Mouse (Mus musculus) hindbrain, postnatal 0 days (tissue): ENCODE measurements around the gene Tpgs1. TPM values are rescaled to one million over a fixed set of nuclear protein-coding genes. Genes with fewer than 3 reads are reported as not detected.

Experiments used
- ATAC-seq: fragments of 200-750 bp; cut with Nextera tagmentation; 2 replicates; pipeline ENCODE4 v1.8.0; 2017; ENCODE audit warnings: mild to moderate bottlenecking, moderate TSS enrichment, moderate library complexity
- DNase-seq: peaks from one replicate; pipeline ENCODE4 v3.0.0-alpha.2; 2015; ENCODE audit warnings: low spot score
- H3K27ac ChIP-seq: fragments of 300-500 bp; sonication (generic); 2 replicates; pipeline ENCODE4 v1.5.1; 2014; ENCODE audit warnings: mild to moderate bottlenecking
- H3K27me3 ChIP-seq: fragments of 300-500 bp; sonication (generic); 2 replicates; pipeline ENCODE4 v1.6.1; 2014; ENCODE audit warnings: low read length, mixed read lengths; ENCODE audit not compliant: insufficient read depth
- H3K36me3 ChIP-seq: fragments of 300-500 bp; sonication (generic); 2 replicates; pipeline ENCODE4 v1.6.1; 2014; ENCODE audit warnings: low read length, mixed read lengths; ENCODE audit not compliant: insufficient read depth
- H3K4me1 ChIP-seq: fragments of 300-500 bp; sonication (generic); 2 replicates; pipeline ENCODE4 v1.6.1; 2014; ENCODE audit warnings: antibody characterized with exemption, low read length, mixed read lengths; ENCODE audit not compliant: insufficient read depth
- H3K4me2 ChIP-seq: fragments of 300-500 bp; sonication (generic); 2 replicates; pipeline ENCODE4 v1.6.1; 2014; ENCODE audit warnings: low read depth, mild to moderate bottlenecking, low read length, moderate library complexity, mixed read lengths
- H3K4me3 ChIP-seq: fragments of 300-500 bp; sonication (generic); 2 replicates; pipeline ENCODE4 v1.5.1; 2014; ENCODE audit warnings: low read length
- H3K9ac ChIP-seq: fragments of 300-500 bp; sonication (generic); replicated peaks from 2 replicates; pipeline ENCODE4 v1.6.1; 2014; ENCODE audit warnings: mild to moderate bottlenecking, low read length, moderate library complexity, mixed read lengths
- H3K9me3 ChIP-seq: fragments of 300-500 bp; sonication (generic); 2 replicates; pipeline ENCODE4 v1.6.1; 2016; ENCODE audit warnings: low read length, mixed read lengths
- CTCF ChIP-seq: IDR thresholded peaks from 2 replicates; pipeline ENCODE4 v1.5.1; 2016; ENCODE audit warnings: antibody characterized with exemption, control low read depth, low read depth
- WGBS: fragments of 180-500 bp; shearing (Covaris S2); extraction: QIAGEN DNeasy Blood & Tissue Kit; methylation state at CpG from one replicate; pipeline ENCODE4 v1.1.7; 2014; 5-methylcytosine and 5-hydroxymethylcytosine counted together
- polyA plus RNA-seq: library from polyadenylated mRNA; unstranded; fragments of >200 nt; fragmentation: Nextera tagmentation; extraction: Ambion mirVana; gene quantifications from 2 replicates; pipeline ENCODE4 v1.2.1, GENCODE M21; 2015
- total RNA-seq: library from RNA; depleted of rRNA; stranded (reverse); fragments of >200 nt; gene quantifications from 2 replicates; pipeline ENCODE4 v1.2.3, GENCODE M21; 2014

Tpgs1 gene
- total and polyA plus RNA-seq, 2 experiments from 2014 or later, result 117 to 132 TPM

DNA sequence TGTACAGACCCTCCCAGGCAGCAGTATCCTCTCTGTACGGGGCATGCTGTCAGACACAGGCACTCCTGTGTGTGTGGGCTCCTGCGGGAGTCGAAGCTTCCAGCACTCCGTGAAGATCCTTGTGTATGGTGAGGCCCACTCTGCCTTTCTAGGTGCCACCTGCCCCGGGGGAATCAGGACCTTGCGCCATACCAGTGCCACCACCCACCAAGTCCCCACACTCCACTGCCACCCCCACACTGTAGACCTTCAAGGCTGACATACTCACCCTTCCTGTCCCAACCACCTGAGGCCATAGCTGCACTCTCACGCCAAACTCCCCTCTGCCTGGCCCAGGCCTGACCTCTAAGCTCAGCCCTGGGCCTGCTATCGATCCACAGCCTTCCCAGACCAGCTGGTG is 4.1 kb upstream of the Tpgs1 start:
- Histone ChIP-seq H3K9ac (no peak overlapping the region), H3K4me1 (0 out of 2 replicates have a peak, but pooled peaks cover 3% of the 10 kb centered on the region), H3K4me3 (no peak overlapping the region), H3K9me3 (no peaks in the 10 kb centered on the region), H3K27me3 (no peaks in the 10 kb centered on the region), H3K4me2 (no peak overlapping the region), H3K27ac (no peak overlapping the region), H3K36me3 (no peaks in the 10 kb centered on the region)
- ATAC-seq (no peak), DNase-seq (no peak)
- WGBS, result 81% methylated on average over 8 of the region's 8 CpGs
- TF ChIP-seq CTCF, result no peak

- H3K27me3 ChIP-seq, result no peaks in the 10 kb centered on the region
- no peak for ATAC-seq
- H3K27ac ChIP-seq, result no peak overlapping the region
- H3K4me3 ChIP-seq, result no peak overlapping the region
- H3K9ac ChIP-seq, result no peak overlapping the region
- DNase-seq, result no peak
- 74% methylated on average over 9 of the region's 9 CpGs for WGBS
- no peak overlapping the region for H3K4me2 ChIP-seq
- H3K36me3 ChIP-seq, result no peaks in the 10 kb centered on the region
- no peak for TF ChIP-seq CTCF
- H3K9me3 ChIP-seq, result no peaks in the 10 kb centered on the region
- H3K4me1 ChIP-seq, result peaks cover 15% of the 10 kb centered on the region; the same call in 1 of the 2 replicates
Measured at GRCm38 (mm10) chr10:79666493-79666892, 2.7 kb upstream of the Tpgs1 start.

- no peak overlapping the region for H3K4me3 ChIP-seq
- 90% methylated on average over 5 of the region's 5 CpGs for WGBS
- ATAC-seq, result no peak
Measured at GRCm38 (mm10) chr10:79668076-79668475, 1.1 kb upstream of the Tpgs1 start.

DNA sequence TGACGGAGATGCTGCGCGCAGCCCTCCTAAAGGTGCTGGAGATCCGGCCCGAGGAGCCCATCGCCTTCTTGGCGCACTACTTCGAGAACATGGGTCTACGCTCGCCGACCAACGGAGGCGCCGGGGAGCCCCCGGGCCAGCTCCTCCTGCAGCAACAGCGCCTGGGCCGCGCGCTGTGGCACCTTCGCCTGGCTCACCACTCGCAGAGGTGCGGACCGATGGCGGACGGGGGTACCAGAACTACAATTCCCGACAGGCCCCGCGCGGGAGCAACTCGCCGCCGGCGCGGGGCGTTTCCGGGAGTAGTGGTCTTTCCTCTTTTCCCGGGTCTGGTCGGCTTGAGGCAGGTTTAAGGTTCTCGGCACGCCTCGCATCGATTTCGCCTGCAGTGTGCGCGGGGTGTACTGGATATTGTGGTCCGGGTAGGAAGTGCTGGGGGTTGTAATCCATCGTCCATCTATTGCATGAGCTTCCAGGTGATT is 448 bp downstream of the Tpgs1 start:
- peak; percentile 63 for ATAC-seq
- WGBS, result under 1% methylated on average over 47 of the region's 47 CpGs

More at GRCm38 (mm10) chr10:79668076-79668475, 1.1 kb upstream of the Tpgs1 start:
- Histone ChIP-seq H3K27me3 (no peaks in the 10 kb centered on the region), H3K9me3 (no peaks in the 10 kb centered on the region), H3K36me3 (no peaks in the 10 kb centered on the region), H3K4me2 (peak overlapping the region; percentile 86), H3K27ac (peak overlapping the region; percentile 98), H3K9ac (no peak overlapping the region; the same call in 1 of the 2 replicates), H3K4me1 (peaks cover 15% of the 10 kb centered on the region; the same call in 1 of the 2 replicates)
- TF ChIP-seq CTCF, result no peak
- DNase-seq, result no peak

GRCm38 (mm10) chr10:79670071-79670888 is 1.1 kb downstream of the Tpgs1 start:
- Histone ChIP-seq H3K4me2 (peak overlapping the region; percentile 86), H3K9ac (peak overlapping the region; percentile 96), H3K36me3 (no peaks in the 10 kb centered on the region; the same call in 1 of the 2 replicates), H3K4me1 (peaks cover 15% of the 10 kb centered on the region; the same call in 1 of the 2 replicates), H3K4me3 (peak overlapping the region; percentile 99), H3K27ac (peak overlapping the region; percentile 98), H3K27me3 (no peaks in the 10 kb centered on the region), H3K9me3 (no peaks in the 10 kb centered on the region)
- TF ChIP-seq CTCF, result no peak
- 32% methylated on average over 15 of the region's 15 CpGs for WGBS
- DNase-seq, result no peak
- peak; percentile 22; the same call in 1 of the 2 replicates for ATAC-seq

More for the DNA sequence above, 448 bp downstream of the Tpgs1 start:
- no peaks in the 10 kb centered on the region for H3K9me3 ChIP-seq
- no peaks in the 10 kb centered on the region; the same call in 1 of the 2 replicates for H3K36me3 ChIP-seq
- H3K4me2 ChIP-seq, result peak overlapping the region; percentile 86
- peak overlapping the region; percentile 99 for H3K4me3 ChIP-seq
- DNase-seq, result peak; percentile 94
- H3K9ac ChIP-seq, result peak overlapping the region; percentile 96
- peaks cover 15% of the 10 kb centered on the region; the same call in 1 of the 2 replicates for H3K4me1 ChIP-seq
- peak overlapping the region; percentile 98 for H3K27ac ChIP-seq
- 0 out of 2 replicates have a peak, but pooled peaks have one; percentile 1 for TF ChIP-seq CTCF
- H3K27me3 ChIP-seq, result no peaks in the 10 kb centered on the region

DNA sequence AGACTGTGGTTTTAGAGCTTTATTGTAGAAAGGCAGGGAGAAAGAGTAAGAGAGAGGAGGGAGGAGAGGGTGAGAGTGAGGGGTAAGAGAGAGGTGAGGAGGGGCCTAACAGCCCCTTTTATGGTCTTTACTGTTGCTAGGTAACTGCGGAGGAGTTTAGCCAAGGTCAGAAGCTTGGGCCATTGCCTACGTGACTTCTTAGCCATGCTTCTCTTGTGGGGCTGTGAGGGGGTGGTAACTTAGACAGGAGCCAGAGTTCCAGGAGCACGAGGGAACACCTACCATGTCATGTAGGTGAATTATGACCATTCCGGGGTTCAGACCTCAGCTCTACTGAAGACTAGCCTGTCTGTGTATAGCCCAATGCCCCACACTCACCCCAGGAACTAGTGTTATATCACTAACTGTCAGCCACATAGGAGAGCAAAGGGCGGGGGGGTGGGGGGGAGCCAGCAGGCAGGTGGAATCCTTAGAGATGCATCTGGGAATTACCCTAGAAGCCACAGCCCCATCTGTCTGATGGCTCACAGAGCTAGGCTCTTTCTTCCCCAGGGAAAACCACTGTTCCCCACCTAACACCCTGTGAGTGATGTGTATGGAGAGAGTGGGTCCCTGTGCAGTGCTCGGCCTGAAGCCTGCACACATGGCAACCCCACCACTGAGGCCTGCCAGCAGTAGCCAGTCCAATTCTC is 2.4 kb downstream of the Tpgs1 start:
- no peak overlapping the region for H3K9ac ChIP-seq
- DNase-seq (no peak), ATAC-seq (no peak)
- no peak for TF ChIP-seq CTCF
- WGBS, result 64% methylated on average over 6 of the region's 6 CpGs
- peaks cover 15% of the 10 kb centered on the region; the same call in 1 of the 2 replicates for H3K4me1 ChIP-seq
- H3K4me3 ChIP-seq, result no peak overlapping the region
- H3K27ac ChIP-seq, result no peak overlapping the region
- H3K27me3 ChIP-seq, result no peaks in the 10 kb centered on the region
- no peaks in the 10 kb centered on the region for H3K9me3 ChIP-seq
- peaks cover 8% of the 10 kb centered on the region; the same call in 1 of the 2 replicates for H3K36me3 ChIP-seq
- no peak overlapping the region; the same call in 1 of the 2 replicates for H3K4me2 ChIP-seq
